Mouse (Mus musculus) olfactory bulb, adult 2 months (tissue): ENCODE measurements at regions not wholly inside any gene's neighbourhood (a gene's known extent, or its start where the extent isn't known, plus 50 kb on each side); places are given as distances from the start of the nearest gene placed in this dataset.

Experiments used
- H3K27ac ChIP-seq: fragments of 200-500 bp; 2 replicates; pipeline ENCODE4 v1.5.1; 2012; ENCODE audit warnings: low read depth, low read length; ENCODE audit not compliant: insufficient read depth
- H3K4me1 ChIP-seq: fragments of 200-500 bp; 2 replicates; pipeline ENCODE4 v1.6.1; 2012; ENCODE audit warnings: low read length; ENCODE audit not compliant: control insufficient read depth, insufficient read depth
- H3K4me3 ChIP-seq: fragments of 200-500 bp; 2 replicates; pipeline ENCODE4 v1.5.1; 2012; ENCODE audit warnings: mild to moderate bottlenecking, low read depth, low read length, moderate library complexity; ENCODE audit not compliant: insufficient read depth
- CTCF ChIP-seq: fragments of 200-500 bp; IDR thresholded peaks from 2 replicates; pipeline ENCODE4 v1.5.1; 2012; ENCODE audit warnings: low read depth, mild to moderate bottlenecking, low read length, moderate library complexity; ENCODE audit not compliant: insufficient read depth
- POLR2A ChIP-seq: fragments of 200-500 bp; IDR thresholded peaks from 2 replicates; pipeline ENCODE4 v1.6.1; 2012; ENCODE audit warnings: mild to moderate bottlenecking, low read depth, low read length, moderate library complexity; ENCODE audit not compliant: insufficient read depth
- WGBS: fragments of 180-500 bp; shearing (Covaris S2); methylation state at CpG from one replicate; pipeline ENCODE4 v1.1.7; 2018; 5-methylcytosine and 5-hydroxymethylcytosine counted together

DNA sequence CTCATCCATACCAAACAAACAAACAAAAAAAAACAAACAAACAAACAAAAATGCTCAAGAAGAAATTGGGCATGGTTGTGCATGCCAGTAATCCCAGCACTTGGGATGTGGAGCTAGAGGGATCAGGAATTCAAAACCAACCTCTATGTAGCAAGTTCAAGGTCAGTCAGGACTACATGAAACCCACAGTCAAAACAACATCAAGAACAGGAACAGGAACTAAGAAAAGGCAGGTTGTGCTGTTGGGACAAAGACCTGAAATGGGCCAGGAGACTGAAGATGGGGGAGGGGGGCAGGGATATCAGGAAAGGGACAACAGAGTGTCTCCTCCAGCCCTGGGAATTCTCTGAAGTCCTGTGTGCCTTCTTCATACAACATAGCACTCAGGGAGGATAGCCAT lies 87.8 kb upstream of the Rbpj start:
- Histone ChIP-seq H3K4me1 (no peaks in the 10 kb centered on the region), H3K27ac (no peak overlapping the region), H3K4me3 (no peak overlapping the region)
- TF ChIP-seq CTCF (no peak), POLR2A (no peak)

DNA sequence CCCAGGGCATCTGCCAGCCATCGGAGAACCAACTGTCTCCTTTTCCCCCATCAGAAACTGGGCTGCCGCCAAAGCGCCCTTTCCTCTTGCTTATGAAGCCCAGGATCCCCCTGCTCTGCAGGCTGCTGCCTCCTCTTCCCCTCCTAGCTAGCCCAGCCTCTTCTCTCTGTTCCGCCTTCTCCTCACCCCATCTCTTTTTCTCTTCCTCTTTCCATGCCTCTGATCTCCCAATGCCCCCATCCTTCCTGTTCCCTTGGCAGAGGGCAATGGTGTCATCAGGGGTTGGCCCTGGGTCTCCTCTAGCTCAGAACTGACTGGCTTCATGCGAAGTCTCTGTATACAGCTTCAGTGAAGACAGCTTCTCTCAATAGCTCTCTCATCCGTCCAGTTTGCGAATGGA lies 87.4 kb upstream of the Rbpj start:
- Histone ChIP-seq H3K4me3 (no peak overlapping the region), H3K27ac (no peak overlapping the region), H3K4me1 (no peaks in the 10 kb centered on the region)
- WGBS: 94% methylated on average over 7 of the region's 7 CpGs
- TF ChIP-seq CTCF (no peak), POLR2A (no peak)

DNA sequence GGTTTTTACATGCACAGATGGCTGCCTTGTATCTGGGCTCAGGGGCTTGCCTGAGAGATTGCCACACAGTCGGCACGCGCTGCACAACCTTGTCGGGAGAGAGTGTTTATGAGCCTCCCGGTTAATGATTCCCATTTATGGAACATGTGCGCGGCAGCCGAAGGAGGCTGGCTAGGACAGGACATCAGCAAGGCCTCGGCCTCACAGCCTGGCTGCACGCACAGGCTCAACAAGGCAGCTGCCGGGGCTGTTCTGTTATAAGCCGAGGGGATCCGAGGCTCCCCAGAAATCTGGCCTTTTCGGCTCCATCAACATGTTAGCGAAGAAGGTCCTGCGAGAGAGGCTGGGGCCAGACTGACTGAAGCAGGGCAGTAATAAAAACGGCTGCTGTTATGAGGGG lies 86.3 kb upstream of the Rbpj start:
- no peak overlapping the region for H3K4me3 ChIP-seq
- TF ChIP-seq POLR2A: no peak
- TF ChIP-seq CTCF: no peak
- no peaks in the 10 kb centered on the region for H3K4me1 ChIP-seq
- no peak overlapping the region for H3K27ac ChIP-seq
- 87% methylated on average over 17 of the region's 17 CpGs for WGBS

DNA sequence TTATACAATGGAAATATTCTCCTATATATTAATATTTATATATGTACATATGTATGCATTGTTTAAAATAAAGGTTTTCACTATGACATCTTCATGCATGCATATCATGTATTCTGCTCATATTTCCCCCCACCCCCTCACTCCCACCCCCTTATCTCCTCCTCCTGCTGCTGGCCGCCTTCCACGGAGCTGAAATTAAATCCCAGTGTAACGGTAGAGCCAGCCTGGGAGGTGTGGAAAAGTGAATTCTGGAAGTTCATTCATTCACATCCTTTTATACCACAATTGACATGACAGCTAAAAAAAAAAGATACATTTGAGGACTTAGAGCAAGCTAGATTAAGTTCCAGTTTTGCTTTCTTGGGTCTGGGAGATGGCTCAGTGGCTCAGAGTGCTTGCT lies 85.7 kb upstream of the Rbpj start:
- Histone ChIP-seq H3K4me3 (no peak overlapping the region), H3K4me1 (no peaks in the 10 kb centered on the region), H3K27ac (no peak overlapping the region)
- WGBS: 57% methylated on average over 3 of the region's 3 CpGs
- TF ChIP-seq CTCF (no peak), POLR2A (no peak)

DNA sequence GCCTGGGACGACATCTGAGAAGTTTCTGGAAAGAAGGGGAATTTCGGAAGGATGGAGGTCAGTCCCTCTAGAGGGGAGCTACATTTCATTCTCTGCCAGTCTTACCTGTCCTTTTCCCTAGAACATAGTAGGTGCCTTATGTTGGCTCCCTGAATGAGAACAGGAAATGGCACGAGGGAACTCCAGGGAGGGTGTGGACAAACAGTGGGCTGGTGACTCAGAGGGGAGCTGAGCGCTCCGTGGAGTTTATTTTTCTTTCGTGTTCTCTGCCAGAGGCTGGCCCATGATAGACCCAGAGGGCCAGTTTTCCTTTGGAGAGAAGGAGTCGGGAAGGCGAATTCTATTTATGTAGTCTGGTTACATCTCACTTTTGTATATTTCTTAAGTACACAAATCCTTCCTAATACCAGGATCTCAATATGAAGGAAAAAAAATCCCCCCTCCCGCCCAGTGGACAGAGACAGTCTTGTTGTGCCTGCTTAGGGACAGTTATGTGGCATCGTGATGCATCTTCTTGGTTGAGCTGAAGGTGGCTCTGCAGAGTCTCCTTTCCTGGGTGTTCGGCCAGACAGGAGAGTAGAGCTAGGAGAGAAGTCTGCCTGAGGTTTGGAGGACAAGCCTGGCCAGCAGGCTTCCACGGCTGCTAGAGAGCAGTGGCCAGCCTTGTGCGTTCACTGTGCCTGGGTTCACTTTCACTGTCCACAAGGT lies 84.3 kb upstream of the Rbpj start:
- WGBS: 75% methylated on average over 13 of the region's 13 CpGs
- Histone ChIP-seq H3K27ac (no peak overlapping the region), H3K4me1 (no peaks in the 10 kb centered on the region), H3K4me3 (no peak overlapping the region)
- TF ChIP-seq CTCF (no peak), POLR2A (no peak)

DNA sequence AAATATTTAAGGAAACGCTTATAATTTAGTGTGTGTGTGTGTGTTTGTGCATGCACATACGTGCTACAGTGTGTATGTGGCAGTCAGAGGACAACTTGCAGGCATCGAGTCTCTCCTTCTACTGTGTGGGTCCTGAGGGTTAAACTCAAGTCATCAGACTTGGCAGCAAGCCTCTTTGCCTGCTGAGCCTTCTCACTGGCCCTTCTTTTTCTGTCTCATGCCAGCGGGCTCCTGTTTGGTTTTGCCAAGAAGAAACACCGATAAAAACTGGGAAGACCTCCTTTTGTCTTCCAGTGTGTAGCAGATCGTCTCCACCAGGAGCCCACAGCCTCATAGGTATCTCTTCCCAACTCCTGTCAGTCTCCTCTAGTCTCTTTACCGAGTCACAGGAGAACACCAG lies 81.9 kb upstream of the Rbpj start:
- Histone ChIP-seq H3K4me1 (no peaks in the 10 kb centered on the region), H3K27ac (no peak overlapping the region), H3K4me3 (no peak overlapping the region)
- WGBS: 73% methylated on average over 7 of the region's 7 CpGs
- no peak for TF ChIP-seq CTCF
- TF ChIP-seq POLR2A: no peak

DNA sequence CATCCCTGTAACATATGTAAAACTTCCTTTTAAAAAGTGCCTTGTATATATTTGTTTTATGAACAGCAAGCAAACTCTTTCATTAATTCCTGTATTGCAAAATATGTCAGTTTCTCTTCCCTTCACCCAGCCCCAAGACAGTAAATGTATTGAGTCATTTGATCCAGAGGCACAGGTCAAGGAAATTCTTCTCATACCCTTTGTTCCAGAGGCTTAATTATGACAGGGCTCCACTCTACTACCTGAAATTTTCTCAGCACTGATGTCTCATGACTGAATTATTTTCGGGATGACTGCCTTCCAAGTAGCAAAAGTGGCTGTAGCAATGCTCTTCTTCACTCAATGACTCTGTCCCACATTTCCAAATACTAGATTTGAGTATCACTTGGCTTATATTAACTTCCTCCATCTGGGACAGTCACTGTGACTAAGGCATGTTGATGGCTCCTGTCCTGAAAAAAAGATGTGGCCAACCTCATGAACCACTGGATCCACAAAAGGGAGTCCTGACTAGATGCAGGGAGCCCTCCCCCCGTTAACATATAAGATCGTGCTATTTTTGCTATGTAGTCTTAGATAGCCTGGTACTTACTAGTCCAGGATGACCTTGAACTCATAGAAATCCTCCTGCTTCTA lies 80.3 kb upstream of the Rbpj start:
- Histone ChIP-seq H3K4me1 (no peaks in the 10 kb centered on the region), H3K27ac (no peak overlapping the region), H3K4me3 (no peak overlapping the region)
- no peak for TF ChIP-seq CTCF
- TF ChIP-seq POLR2A: no peak
- WGBS: 92% methylated on average over 3 of the region's 3 CpGs

DNA sequence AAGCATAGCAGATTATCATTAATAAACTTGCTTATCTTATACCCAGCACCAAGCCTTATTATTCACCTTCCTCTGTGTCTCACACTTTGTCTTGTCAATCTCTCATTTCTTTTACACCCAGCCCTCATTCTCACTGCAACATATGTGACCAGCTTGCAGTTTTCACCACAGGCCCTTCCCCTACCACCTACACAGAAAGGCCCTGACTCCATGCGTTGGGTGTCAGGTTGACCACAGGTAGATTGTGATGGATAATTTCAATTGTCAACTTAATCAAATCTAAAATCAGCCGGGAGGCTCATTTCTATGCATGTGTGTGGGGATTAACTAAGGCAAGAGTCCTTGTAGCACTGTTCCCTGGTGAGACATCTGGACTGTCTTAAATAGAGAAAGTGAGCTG lies 72.4 kb upstream of the Rbpj start:
- 94% methylated on average over 2 of the region's 2 CpGs for WGBS
- Histone ChIP-seq H3K4me1 (no peaks in the 10 kb centered on the region), H3K27ac (no peak overlapping the region), H3K4me3 (no peak overlapping the region)
- TF ChIP-seq POLR2A (no peak), CTCF (no peak)

DNA sequence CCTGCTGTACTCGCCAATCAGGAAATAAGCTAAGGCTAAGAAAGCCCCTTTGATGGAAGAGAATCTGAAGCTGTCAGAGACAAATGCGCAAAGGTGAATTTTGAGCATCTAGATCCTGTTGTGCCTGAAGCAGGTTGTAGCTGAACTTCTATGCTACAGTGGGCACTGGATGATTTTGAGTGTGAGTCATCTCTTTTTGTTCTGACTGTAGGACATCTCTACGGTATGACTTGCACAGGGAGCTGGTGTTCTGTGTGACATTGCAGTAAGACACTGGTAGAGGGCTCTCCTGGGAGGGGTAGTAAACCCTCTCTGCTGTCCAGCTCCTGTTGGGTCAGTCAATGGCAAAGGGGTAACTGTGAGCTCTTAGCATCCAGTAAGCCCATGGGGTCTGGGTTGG lies 71.4 kb upstream of the Rbpj start:
- no peaks in the 10 kb centered on the region for H3K4me1 ChIP-seq
- TF ChIP-seq CTCF (no peak), POLR2A (no peak)
- H3K4me3 ChIP-seq: no peak overlapping the region
- WGBS: 87% methylated on average over 3 of the region's 3 CpGs
- no peak overlapping the region for H3K27ac ChIP-seq
